Mouse (Mus musculus): ENCODE measurements around the gene Slc22a5. TPM values are rescaled to one million over a fixed set of nuclear protein-coding genes. Genes with fewer than 3 reads are reported as not detected.

The Slc22a5 gene
- total RNA-seq, 2 experiments from 2014 or later, result 28.4 to 30.4 TPM

Other genes with a start within 250 kb of the Slc22a5 start
- 1 to 10 TPM; 6.9 to 8.1 TPM for gene Rad50, start 184.3 kb downstream of the Slc22a5 start, total RNA-seq (2021)
- not detected for gene Il5, start 170.9 kb downstream of the Slc22a5 start, total RNA-seq (2021)
- 10 to 100 TPM; 18.6 to 23.6 TPM for gene Irf1, start 121.6 kb downstream of the Slc22a5 start, total RNA-seq (2021)
- under 1 TPM in 1 of 2 experiments, not detected in 1; 0.60 TPM for gene Gm17334, start 118.5 kb downstream of the Slc22a5 start, total RNA-seq (2021)
- 1 to 10 TPM; 1.6 TPM for gene Gm12216, start 32.4 kb downstream of the Slc22a5 start, total RNA-seq (2021)
- gene Slc22a21, start 88.7 kb upstream of the Slc22a5 start, total RNA-seq (2021), result 1 to 10 TPM; 1.9 to 2.6 TPM
- 1 to 10 TPM; 4.2 to 4.6 TPM for gene Slc22a4, start 136.4 kb upstream of the Slc22a5 start, total RNA-seq (2021)
- 10 to 100 TPM; 29.4 to 37.1 TPM for gene Pdlim4, start 177.4 kb upstream of the Slc22a5 start, total RNA-seq (2021)
- gene P4ha2, start 208.4 kb upstream of the Slc22a5 start, total RNA-seq (2021), result 10 to 100 TPM; 44.0 to 66.1 TPM

Measured in heart, postnatal 36 days (tissue).